Mouse (Mus musculus) thymus, adult 2 months (tissue): ENCODE results near the gene B4galnt2.

Experiments used
- CTCF ChIP-seq: fragments of 200-500 bp; IDR thresholded peaks from 2 replicates; pipeline ENCODE4 v1.5.1; 2012; ENCODE audit warnings: mild to moderate bottlenecking, control low read depth, low read length, moderate library complexity, borderline replicate concordance; ENCODE audit not compliant: control insufficient read depth, poor library complexity, insufficient read depth; ENCODE audit errors: extremely low read depth
- POLR2A ChIP-seq: fragments of 200-500 bp; IDR thresholded peaks from 2 replicates; pipeline ENCODE4 v1.6.1; 2012; ENCODE audit warnings: mild to moderate bottlenecking, low read length, control low read depth, moderate library complexity; ENCODE audit not compliant: control insufficient read depth, poor library complexity, insufficient read depth; ENCODE audit errors: extremely low read depth

DNA sequence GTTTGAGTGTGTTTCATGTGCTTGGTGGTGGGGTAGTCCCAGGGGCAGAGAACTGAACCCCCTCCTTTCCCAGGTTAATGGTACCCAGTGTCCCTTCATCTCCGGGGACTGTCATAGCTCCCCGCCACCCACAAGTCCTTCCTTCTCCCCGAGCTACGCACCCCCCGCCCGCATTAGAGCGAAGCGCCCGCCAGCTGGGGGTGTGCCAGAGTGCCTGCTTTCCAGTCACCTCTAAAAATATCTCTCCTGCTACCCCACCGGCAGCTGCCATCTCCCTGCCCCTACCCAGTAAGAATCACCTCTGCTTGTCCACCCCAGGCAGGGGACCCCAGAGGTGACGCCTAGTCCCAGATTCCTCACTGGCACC lies 89.8 kb downstream of the B4galnt2 start:
- TF ChIP-seq CTCF (no peak), POLR2A (no peak)
